Mouse (Mus musculus) T-helper 2 cell (primary cell): ENCODE data around the gene Prss32.

Source experiments
- in situ Hi-C: fragments of 300-600 bp; cut with MboI, MseI; formaldehyde crosslinking; loops from one replicate; pipeline ENCODE4 v1.15.1; 2025; ENCODE audit warnings: high pct_unique_total_duplicates

Gene Prss32

GRCm38 (mm10) chr17:23843812-23844273 lies at the start of gene Prss32, which contains the start of gene Prss41:
Gene Prss32, plus strand, starts transcription at chr17:23843855.
Gene Prss41, minus strand, starts transcription at chr17:23844172.
- in situ Hi-C loops: no loop called here

DNA sequence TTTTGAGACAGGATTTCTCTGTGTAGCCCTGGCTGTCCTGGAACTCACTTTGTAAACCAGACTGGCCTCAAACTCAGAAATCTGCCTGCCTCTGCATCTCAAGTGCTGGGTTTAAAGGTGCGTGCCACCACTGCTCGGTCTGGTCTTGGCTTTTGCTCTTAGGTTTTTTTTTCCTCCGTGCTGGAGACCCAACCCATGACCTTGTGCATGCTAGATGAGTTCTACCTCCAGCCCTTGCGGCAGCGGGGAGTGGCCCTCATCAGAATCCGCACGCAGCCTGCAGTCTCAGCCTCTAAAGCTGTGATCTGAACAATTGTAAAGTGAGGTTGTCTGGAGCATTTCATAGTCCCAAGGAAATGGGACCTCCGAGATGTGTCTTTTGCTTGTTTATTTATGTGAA lies 48.3 kb upstream of the Prss32 start:
- in situ Hi-C loops: no loop called here

DNA sequence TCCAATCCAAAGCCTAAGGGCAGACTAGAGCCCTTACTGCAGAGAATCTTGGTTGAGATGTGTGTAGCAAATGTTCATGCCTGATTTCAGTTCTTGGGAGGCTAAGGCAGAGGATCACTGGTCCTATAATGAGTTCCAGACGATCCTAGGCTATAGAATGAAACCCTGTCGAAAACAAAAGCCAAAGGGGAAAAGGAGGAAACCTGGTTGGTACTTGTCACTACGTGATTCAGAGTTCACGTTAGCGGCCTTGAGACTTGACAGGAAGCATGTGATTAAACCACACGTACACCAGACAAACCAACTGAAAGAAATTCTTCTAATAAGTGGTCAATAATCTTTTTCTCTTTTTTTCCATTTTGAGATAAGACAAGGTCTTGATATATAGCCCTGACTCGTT lies 46.3 kb upstream of the Prss32 start:
- in situ Hi-C loops: no loop called here

DNA sequence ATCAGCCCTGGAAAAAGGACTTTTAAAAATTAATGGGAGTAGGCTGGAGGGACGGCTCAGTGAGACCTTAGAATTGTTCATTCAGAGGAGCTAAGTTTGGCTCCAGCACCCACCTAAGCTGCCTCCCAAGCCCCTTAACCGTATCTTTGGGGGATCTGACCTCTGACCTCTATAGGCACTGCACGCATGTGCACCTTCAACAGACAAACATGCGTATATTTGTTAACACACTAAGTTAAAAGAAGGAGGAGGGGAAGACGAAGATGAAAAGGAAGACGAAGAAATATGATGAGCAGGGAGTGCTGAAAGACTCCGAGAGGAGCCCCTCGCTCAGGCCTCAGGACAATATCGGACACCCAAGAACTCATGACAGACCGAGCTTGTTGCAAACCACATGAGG lies 42.0 kb upstream of the Prss32 start:
- in situ Hi-C loops: loop anchor here (25.0 kb wide), 1 partner anchor 1136 kb away; the partner anchor contains the start of gene Mapk8ip3

DNA sequence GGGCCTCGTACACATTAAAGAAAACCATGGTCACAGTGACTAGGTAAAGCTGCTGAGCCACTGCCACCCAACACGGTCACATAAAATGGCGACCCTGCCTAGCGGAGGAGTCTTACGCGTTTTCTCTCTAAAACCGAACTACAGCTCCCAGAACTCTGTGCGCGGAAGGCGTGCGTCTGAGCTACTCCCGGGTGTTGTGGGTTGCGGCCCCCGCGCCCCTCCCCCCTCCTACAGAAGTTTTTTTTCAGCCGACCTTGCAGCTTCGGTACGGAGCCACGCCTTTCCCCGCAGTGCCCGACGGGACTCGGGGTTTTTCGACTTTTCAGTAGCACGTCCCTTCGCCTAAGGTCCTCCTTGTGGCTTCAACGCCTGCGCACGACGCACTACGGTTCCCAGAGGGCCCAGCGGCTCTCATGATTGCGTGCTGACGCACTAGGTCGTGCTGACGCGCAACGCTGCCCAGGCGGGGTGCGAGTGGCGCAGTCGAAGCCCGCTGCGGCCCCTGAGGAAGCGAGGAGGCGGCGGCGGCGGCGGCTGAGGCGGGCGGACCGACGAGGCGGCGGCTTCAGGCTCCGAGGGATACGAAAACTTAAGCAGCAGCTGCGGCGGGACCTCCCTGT lies 40.8 kb upstream of the Prss32 start:
- in situ Hi-C loops: loop anchor here (25.0 kb wide), 1 partner anchor 1134 kb away; the partner anchor contains the start of gene Mapk8ip3

DNA sequence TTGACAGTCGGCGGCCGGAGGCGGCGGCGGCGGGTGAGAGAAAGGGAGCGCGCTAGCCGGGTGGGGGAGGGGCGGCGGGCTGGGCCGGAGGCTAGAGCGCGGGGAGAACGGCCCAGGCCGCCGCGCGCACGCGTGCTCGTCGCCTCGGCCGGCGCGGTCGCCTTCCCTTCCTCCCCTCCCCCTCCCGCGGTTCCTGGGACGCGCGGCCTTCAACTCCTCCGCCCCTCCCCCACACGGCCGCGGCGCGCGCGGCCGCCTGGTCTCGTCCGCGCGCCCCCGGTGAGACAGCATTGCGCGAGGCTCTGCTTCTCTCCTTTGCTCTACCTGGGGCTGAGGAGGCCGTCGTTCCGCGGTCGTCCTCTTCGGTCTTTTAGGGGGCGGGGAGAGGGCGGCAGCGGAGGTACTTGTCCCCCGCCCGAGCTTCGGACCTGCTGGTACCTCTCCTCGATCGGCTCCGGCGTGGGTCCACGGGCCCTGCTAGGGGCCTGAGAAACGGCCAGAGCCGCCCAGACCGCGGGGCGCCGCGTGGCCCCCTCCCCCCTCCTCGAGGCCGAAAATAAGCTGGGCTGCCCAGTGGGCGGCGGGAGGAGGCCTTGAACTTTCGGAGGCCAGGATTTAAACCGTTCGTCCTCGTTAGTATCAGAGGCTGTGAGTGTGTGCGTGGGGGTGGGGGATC lies 40.2 kb upstream of the Prss32 start:
- in situ Hi-C loops: loop anchor here (25.0 kb wide), 1 partner anchor 1134 kb away; the partner anchor contains the start of gene Mapk8ip3

DNA sequence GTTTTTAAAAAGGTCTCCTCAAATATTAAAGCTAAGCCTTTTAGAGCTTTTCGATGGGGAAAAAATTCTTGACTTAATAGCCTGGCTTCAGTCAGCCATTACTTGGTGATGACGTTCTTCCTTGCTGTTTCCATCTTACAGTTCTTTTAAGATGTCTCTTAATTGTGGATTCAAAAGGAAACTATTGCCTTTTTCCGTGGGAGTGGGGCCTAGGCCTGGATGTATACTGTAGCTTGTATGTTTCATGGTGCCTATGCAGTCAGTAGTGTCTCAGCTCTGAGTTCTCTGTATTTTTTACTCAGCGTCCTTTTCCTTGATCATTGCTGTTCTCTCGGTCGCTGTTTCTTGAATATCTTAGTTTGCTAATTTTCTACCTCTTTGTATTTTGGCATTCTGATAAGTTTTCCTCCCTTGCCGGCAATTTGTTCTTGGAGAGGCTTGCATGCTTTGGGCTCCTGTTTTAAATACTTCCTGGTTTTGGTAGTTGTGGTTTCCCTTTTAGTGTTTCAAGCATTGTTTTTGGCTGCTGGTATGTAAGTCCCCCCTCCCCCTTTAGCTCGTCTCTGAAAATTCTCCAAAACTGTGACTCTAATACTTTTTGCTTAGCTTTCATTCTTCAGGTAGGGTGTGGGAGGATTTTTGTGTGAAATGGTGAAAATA lies 39.1 kb upstream of the Prss32 start:
- in situ Hi-C loops: loop anchor here (25.0 kb wide), 1 partner anchor 1133 kb away; the partner anchor contains the start of gene Mapk8ip3

GRCm38 (mm10) chr17:23806867-23807266 lies 36.8 kb upstream of the Prss32 start:
- in situ Hi-C loops: loop anchor here (25.0 kb wide), 1 partner anchor 1130 kb away; the partner anchor contains the start of gene Mapk8ip3

DNA sequence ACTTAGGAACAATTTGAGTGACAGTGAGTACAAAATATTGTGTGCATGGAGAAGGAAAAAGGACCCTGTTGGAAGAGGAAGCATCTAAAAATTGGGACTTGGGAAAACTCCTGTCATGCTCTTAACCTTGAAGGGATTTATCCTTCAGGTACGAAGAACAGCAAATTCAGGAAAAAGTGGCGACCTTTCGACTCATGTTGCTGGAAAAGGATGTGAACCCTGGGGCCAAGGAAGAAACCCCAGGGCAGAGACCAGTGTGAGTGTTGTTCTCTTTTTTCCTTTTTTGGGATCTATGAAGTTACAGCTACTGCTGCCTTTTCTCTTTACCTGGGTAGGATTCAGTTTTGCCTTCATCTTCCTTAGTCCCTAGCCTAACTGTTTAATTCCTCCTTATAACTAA lies 35.7 kb upstream of the Prss32 start:
- in situ Hi-C loops: loop anchor here (25.0 kb wide), 1 partner anchor 1129 kb away; the partner anchor contains the start of gene Mapk8ip3

GRCm38 (mm10) chr17:23815641-23816040 lies 28.0 kb upstream of the Prss32 start:
- in situ Hi-C loops: loop anchor here (25.0 kb wide), 1 partner anchor 1122 kb away; the partner anchor contains the start of gene Mapk8ip3

DNA sequence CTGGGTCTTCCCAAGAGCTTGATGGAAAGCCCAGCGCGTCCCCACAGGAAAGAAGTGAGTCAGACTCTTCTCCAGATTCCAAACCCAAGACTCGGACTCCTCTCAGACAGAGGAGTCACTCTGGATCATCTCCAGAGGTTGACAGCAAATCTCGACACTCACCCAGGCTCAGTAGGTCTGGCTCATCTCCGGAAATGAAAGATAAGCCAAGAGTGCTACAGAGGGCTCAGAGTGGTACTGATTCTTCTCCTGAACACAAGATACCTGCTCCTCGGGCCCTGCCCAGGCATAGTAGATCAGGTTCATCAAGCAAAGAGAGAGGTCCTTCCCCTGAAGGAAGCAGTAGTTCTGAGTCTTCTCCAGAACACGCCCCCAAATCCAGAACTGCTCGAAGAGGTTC lies 25.1 kb upstream of the Prss32 start:
- in situ Hi-C loops: loop anchor here (25.0 kb wide), 1 partner anchor 1119 kb away; the partner anchor contains the start of gene Mapk8ip3

DNA sequence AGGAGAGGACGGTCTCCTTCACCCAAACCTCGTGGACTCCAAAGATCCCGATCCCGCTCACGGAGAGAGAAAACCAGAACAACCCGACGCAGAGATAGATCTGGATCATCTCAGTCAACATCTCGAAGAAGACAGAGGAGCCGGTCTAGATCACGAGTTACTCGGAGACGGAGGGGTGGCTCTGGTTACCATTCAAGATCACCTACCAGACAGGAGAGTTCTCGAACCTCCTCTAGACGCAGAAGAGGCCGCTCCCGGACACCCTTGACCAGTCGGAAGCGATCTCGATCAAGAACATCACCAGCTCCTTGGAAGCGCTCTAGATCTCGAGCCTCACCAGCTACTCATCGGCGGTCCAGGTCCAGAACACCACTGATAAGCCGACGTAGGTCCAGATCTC lies 24.4 kb upstream of the Prss32 start:
- in situ Hi-C loops: loop anchor here (25.0 kb wide), 1 partner anchor 1118 kb away; the partner anchor contains the start of gene Mapk8ip3

GRCm38 (mm10) chr17:23820731-23821130 lies 22.9 kb upstream of the Prss32 start:
- in situ Hi-C loops: loop anchor here (25.0 kb wide), 1 partner anchor 1117 kb away; the partner anchor contains the start of gene Mapk8ip3

DNA sequence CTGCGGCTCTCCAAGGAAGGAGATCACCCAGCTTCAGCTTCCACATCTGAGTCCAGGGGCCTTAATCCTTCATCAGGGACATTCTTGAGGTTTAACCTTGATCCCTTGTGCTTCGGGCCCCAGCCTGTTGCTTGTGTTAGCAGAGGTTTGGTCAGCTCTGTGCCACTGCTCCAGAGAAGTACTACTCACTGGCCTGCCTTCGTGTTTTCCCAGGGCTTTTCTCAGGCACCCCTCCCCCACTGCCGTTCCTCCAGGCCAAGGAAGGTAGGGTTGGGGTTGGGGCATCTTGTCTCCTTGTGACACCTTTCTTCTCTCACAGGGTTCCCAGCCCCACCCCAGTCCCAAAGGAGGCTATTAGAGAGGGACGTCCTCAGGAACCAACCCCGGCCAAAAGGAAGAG lies 21.6 kb upstream of the Prss32 start:
- in situ Hi-C loops: loop anchor here (25.0 kb wide), 1 partner anchor 1115 kb away; the partner anchor contains the start of gene Mapk8ip3

DNA sequence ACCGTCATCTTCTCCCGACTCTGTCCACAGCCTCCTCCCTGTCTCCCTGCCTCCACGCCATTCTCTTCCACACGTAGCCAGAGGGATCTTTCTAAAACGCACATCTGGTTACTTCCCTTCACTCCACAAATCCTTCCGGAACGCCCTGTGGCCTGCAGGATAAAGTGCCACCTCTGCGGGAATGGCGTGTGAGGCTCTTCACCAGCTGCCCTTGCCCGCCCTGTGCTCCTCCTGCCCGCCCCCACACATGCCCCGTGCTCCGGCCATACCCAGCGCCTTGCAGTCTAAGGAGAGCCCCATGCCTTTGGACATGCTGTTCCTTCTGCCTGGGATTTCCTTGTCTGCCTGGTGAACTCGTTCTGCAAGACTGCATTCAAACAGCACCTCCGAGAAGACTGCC lies 20.6 kb upstream of the Prss32 start:
- in situ Hi-C loops: loop anchor here (25.0 kb wide), 1 partner anchor 1114 kb away; the partner anchor contains the start of gene Mapk8ip3

GRCm38 (mm10) chr17:23823614-23824013 lies 20.0 kb upstream of the Prss32 start:
- in situ Hi-C loops: loop anchor here (25.0 kb wide), 1 partner anchor 1114 kb away; the partner anchor contains the start of gene Mapk8ip3

GRCm38 (mm10) chr17:23825591-23825990 lies 18.1 kb upstream of the Prss32 start:
- in situ Hi-C loops: no loop called here

GRCm38 (mm10) chr17:23828271-23829001 lies 15.2 kb upstream of the Prss32 start:
- in situ Hi-C loops: no loop called here

- in situ Hi-C loops: no loop called here
These were observed 14.5 kb upstream of the Prss32 start, which contains the start of gene Elob for GRCm38 (mm10) chr17:23829064-23829619. Gene Elob, minus strand, starts transcription at chr17:23829136.

GRCm38 (mm10) chr17:23831201-23831600 lies 12.5 kb upstream of the Prss32 start:
- in situ Hi-C loops: no loop called here
